Mouse (Mus musculus) retina, embryonic 14.5 days (tissue): ENCODE data around the gene Mpdz.
A peak's percentile ranks its signal among the peaks of the same experiment; 100 is the strongest.

ENCODE experiments used
- DNase-seq: peaks from one replicate; pipeline ENCODE4 v3.0.0-alpha.2; 2015; ENCODE audit warnings: low spot score

The Mpdz gene

DNA sequence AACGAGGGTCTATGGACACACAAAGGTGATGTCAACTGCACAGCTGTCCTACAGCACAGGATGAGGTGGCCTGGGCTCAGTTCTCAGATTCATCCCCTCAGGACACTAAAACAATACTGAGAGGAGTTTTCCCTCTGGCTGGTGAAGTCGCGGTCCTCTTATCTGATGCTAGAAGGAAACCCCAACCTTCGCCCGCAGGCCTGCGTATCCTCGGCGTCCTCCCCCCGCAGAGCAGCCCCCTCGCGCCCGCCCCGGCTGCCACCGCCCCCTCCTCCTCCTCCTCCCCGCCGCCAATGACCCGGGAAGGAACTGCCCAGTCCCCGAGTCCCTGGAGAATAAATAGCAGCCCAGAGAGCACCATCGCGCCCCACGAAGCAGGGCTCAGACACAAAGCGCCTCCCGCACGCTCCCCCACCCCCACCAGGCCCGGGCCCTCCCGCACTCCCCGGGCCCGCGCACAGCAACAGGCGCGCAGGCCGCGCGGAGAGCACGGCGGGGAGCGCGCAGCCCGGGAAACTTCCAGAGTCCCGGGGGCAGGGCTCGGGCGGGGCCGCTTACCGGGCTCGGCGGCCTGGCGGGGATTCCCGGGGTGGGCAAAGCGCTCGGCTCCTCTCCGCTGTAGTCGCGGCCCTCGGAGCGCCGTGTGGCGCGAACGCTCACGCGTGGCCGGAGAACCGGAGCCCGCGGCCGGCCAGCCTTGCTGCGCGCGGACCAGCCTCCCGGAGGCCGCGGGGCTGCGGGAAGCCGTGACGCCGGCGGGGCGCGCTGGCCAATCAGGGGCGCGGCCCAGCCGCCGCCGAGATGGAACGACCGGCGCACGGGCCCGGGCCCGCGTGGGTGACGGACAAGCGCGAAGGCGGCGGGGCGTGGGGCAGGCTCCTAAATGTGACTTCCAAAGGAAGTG lies at the start of gene Mpdz:
TSS of gene Mpdz (minus strand) at position 738 of the 904 bp plus-strand sequence.
- peak; percentile 76 for DNase-seq

DNA sequence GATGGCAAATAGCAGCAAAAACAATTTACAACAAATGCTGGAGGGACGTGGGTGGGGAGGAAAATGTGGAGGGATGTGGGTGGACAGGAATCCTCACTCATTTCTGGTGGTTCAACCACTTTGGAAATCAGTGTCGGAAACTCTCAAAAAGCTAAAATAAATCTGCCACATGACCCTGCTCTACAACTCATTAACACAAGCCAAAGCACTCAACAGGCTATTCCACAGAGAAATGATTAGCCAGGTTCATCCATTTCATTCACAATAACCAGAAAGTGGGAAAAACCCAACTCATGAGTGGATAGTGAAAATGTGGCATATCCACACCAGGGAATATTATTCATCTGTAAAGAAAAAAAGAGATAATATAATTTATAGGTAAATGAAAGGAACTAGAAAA lies 47.9 kb upstream of the Mpdz start:
- no peak for DNase-seq

DNA sequence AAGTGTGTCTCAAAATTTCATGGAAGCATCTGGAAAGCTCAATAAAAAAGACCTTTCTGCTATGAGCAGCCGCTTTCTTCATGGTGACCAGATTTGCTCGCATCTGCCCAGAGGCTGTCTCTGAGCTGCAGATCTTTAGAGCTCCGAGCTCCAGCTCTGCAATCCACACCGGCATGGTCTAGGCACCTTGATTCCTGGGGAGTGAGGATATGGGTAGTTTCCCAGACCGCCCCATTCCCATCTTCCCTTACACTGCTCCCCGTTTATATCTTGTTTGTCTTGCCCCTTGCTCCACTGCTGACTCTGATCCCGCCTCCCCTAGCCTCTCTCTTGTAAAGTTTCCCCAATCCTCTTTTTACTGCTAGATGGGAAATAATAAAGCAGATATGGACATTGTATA lies 42.0 kb upstream of the Mpdz start:
- DNase-seq: no peak

DNA sequence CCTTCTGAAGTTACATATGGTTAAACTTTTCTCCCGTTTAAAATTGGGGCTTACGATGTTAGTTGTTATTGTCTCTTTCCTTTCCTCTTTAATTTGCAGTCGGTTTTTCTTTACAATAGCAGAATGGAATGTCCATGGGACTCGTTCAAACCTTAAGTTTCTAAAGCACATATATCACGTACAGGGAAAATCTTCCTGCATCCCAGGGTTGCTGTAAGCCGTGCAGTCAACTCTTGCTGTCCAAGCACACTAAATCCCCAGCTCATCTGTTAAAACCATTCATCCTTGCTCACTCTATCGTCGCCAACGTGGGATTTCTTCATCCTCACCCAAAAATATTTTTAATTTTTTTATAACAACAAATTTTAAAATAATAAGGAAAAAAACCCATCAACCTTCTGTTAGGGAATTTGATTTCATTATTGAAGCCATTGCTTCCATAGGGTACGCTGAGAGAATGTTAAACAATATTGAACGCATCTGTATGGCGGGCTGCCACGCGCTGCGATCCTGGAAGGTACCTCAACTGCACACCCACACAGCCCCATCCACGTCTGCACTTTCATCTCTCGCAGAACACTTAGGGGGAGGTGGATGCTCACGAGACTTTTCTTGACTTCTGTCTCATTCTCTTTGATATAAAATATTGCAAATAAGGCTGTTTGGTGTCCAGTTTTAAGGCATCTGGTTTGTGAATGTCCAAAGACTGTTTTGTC lies 41.4 kb upstream of the Mpdz start:
- DNase-seq: no peak

DNA sequence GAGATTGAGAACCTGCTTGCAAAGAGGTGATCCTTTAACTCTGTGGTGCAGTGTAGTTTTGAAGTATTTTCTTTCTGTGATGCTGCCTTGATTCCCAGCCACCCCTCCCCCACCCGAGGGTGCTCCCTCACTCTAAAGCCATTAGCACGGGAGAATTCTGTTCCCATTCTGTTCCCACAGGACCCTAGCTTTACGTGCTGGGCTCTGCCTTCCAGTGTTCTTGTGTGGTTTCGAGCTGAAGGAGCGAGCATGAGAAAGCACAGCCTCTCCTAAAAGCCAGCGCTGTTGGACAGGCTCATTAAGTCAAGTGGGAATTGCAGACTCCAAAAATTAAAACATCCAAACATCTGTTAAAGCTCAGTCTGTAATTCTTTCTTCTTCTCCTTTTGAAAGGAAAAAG lies 40.5 kb upstream of the Mpdz start:
- DNase-seq: peak; percentile 19

DNA sequence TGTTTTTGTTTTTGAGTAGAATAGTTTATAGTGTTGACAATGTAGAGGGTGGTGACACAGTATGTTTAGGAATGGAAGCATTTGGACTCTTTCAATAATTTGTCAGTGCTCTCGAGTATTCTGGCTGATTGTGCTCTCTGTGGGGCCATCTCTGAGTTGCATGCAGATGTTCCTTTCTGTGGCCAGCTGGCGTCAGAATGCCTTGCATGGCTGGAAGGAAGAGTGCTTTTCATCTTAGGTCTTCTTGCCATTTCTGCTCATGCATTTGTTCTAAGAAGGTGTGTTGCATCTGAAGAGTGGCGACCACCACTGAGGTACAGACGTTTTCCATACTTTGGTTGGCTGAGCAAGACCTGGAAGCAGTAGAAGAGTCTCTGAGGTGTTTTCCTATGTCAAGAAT lies 24.2 kb upstream of the Mpdz start:
- DNase-seq: no peak

DNA sequence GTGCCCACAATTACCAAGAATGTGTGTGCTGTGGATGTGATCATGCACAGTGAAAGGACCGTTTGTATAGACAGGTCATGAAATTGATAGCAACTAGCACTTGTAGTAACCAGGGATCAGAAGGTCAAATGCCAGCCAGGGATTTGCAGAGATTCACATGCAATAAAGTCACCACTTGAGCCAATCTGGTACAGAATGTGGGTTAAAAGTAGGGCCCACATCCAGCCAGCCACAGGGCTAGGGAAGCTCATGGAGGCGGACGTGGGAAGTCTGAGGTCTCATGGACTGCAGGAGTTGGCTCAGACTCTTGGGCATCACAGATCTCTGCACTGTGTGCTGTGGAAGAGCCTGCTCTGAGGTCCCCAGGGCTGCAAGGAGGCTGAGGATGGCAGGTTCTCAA lies 22.6 kb upstream of the Mpdz start:
- no peak for DNase-seq

DNA sequence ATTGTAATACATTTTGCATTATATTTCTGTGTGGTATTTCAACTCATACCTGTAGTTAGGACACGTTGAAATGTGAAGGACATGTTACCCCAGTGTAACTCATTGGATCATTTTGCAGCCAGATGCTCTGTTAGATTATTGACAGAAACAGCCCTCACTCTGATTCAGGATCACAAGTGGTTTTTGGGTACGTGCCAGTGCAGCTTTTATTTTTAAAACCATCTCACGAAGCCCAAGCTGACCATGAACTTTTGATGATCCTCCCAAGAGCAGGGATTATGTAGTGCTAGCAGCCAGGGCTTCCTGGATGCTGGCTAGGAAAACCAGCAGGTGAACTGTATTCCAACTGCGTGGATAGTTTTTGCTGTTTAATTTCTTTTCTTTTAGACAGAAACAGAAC lies 19.6 kb upstream of the Mpdz start:
- DNase-seq: no peak

DNA sequence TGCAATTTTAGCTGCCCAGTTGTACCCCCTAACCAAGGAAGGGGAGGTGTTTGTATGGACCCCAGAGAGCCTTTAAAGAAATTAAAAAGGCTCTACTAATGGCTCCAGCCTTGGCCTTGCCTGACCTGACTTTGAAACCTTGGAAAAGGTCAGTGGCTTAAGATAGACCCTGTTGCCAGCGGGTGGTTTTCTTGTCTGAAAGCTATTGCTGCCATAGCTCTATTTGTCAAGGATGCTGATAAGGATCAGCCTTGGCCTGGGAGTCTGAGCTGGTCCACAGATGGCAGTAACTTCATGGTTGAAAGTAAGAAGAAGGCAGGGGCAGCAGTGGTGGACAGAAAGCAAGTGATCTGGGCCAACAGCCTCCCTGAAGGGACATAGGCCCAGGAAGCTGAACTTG lies 16.3 kb upstream of the Mpdz start:
- DNase-seq: no peak

DNA sequence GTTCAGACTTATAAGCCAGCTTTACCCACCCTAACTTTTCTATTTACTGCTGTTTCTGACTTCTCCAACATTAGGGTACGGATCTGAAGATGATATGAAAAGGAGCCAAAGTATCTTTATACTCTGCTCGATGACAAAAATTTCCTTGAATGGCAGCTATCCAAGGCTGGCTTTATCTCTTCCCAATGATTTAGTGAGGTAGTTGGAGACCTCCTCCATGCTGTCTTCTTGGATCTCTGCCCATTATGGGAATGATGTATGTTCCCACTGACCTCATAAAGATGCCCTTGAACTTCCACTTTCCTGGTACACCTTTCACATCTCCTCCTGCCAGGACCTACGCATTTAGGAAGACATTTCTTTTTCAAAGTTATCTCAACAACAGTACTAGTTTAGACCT lies 11.2 kb upstream of the Mpdz start:
- no peak for DNase-seq

DNA sequence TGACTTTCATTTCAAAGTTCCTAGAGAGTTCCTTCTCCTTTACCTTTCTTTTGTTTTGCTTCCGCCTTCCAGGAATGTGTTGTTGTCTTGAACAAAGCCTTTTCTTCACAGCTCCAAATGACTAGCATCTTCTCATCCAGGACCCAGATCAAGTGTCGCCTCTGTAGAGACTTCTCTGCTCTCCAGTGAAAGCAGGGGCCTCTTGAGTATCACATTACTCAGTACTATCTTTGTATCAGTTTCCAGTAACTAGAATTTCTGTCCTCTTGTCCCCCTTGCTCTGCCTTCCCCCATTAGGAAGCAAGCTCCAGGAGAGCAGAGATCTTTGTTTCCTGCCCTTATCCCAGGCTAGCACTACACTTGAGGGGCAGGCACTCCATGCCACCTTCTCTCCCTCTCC lies 9.6 kb upstream of the Mpdz start:
- DNase-seq: no peak

DNA sequence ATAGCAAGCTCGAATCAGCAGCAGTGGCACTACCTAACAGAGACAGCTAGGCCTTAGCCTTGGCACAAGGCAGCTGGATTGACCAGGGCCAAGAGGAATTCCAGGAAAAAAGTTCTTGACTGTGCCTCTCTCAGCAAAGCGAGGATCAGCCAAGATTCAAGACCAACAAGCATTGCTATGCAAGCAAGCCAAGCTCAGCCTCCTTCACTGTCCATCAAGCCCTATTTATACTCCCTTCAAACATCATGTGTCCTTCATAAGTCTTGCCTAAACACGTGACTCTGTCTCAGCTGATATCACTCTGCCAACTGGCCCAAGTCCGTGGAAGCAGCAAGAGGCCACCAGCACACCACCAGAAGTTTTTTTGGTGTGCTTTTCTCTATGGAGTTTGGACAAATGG lies 6.8 kb upstream of the Mpdz start:
- DNase-seq: no peak

DNA sequence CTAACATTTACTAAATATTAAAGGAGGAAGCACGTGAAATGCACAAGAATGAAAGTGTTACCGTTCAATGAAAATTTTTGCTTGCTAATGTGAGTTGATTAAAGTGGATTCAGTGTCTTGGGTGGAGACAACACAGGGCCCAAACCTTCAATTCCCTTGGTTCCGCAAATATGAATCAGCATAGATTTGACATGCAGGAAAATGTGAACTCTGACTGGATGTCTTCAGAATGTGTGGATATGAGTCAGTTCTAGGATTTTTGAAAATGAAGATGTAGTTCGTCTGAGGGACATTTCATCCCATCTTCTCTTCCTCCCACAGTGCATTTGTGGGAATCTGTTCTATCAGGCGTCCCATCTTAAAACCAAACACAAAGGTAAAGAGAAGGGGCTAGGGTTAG lies 951 bp upstream of the Mpdz start:
- DNase-seq: no peak

DNA sequence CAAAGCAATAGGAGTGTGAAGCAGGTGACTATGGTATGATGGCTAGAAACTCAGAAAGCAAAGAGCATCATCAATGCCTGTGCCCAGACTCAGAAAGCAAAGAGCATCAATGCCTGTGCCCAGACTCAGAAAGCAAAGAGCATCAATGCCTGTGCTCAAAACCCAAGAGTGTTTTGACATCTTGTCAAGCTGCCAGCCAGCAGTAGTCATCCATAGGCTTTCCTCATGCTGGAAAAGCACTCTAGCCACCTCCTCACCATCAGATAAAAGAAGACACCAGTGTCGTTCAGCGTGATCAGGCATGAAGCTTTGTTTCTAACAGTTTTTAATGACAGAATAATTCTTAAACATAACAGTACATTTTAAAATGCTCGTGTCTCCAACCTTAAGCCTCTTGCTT lies 8.7 kb downstream of the Mpdz start:
- DNase-seq: no peak

DNA sequence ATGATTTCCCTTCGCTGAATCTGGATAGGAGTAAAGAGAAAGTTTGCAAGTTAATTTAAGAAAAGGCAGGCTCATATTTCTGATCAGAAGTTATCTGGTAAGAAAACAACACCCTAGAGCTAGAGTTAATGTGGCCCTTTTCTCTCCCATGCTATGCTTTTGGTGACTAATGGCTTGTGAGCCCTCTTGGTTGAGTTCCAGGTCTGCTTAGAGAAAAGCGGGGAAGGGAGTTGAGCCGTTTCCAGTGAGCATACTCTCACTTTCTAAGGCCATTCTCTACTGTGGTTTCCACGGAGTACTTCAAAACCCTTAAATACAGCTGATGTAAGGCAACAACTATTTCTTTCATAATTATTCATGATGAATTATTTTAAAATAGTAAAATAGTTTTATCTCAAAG lies 11.8 kb downstream of the Mpdz start:
- no peak for DNase-seq

DNA sequence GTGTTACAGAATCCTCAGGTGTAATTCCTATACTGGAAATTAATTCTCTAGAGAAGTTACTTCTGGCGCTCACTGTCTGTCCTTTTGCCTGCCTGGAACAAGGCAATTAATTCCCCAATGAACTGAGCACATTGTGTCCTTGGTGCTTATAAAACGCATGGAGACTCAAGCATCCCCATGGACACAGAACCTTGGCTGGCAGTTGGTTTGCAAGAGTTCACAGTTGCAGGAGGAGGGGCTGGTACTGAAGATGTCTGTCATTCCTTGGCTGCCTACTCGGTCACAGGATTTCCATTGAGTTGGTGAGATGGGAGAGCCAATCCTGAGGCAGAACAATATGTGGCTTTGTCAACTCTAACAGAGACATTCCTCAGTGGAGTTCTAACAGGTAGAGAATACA lies 12.5 kb downstream of the Mpdz start:
- DNase-seq: no peak

DNA sequence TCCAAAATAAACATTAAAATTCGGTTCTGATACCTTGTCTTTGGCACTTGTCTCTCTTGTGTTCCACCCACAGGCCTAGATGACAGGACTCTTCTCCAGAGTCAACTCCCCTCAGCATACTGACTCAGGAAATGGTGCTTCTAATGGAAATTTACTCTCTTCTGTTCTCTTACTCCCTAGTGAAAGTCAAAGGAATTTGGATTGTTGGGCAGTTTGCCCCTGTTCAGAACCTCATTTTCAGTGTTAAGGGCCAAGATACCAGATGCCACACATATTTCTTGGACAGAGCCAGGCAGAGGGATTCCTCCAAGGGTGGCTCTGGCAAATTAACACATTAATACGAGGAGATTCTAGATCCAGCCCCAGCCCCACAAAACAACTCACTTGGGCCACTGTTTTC lies 12.9 kb downstream of the Mpdz start:
- no peak for DNase-seq

DNA sequence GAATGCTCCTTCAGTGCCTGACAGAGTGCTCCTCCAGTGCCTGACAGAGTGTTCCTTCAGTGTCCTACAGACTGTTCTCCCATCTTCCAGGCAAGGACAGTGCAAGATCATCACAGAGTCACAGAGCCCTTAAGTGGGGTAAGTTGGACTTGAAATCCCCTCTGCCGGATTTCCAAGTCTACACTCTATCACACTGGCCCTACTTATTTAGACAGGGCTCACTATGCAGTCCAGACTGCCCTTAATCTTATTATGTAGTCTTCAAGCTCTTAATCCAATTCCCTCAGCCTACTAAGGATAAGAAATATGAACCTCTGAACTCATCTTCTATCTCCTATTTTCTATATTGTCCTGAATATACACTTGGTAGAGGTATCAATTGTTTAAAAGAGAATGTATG lies 19.1 kb downstream of the Mpdz start:
- no peak for DNase-seq

DNA sequence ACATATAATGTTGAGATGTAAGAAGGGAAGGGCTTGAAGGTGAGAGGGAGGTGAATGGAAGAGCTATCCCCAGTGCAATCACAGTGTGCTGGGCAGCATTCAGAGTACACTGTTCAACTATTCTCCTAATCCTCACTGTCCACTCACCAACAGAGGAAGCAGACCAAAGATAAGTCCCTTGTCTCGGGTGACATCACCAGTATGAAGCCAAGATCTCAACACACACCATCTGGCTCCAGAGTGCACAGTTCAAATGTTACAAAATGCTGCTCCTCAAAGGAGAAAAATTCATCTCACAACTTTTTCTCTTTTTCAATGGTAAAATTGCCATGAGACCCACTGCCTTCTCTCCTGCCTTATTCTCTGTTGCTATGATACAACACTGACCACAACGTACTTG lies 21.0 kb downstream of the Mpdz start:
- DNase-seq: no peak

DNA sequence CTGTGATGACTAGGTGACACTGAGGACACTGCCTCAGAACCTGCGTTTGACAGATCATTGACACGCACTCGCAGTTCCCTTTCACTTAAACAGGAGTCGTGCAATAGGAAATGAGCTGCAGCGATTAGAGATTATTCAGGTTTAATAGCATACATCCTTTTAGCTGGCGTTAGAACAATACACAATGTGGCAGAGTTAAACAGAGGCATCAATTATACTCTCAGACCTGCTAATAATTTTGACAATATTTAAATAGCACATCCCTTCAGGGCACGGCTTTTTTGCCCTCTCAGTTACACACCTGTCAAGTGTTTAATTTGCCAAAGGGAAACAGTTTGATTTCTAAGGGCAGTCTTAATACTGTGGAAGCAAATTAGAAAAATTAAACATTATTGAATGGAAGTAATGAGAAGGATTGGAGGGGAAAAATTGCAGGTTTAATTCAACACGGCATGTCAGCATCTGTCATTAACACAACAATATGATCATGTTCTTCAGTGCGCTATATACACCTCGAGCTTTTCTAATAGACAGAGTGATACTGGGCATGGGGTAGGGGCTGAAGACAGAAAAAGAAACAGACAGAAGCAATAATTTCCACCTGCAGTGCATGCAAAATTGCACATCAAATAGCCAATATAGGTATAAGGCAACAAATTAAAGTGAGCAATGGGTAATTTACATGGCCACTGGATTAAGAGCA lies 27.1 kb downstream of the Mpdz start:
- DNase-seq: no peak

DNA sequence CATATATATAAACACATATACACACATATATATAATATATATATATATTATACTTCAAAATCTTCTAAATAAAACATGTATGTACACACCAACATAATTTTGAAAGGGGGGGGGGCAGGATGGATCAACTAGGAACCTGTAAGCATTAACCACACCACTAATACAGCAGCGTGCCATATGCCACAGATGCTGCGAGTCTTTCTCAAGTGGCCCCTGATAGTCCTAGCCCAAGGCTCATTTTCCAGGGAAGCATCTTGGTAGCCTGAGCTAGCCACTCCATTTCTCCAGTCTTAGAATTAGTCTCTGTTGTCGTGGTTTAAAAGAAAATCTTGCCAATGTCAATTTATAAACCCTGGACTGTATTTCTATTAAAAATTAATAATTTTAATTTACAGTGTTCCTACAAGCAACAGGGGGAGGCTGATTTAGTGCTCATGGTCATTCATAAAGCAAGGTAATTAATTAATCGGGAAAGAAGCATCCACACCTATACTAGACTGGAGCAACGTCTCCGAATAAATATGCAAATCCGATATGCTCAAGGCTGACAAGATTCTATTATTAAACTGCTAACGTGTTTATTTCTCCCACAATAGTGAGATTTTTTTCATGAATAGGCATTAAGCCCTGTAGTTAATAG lies 27.8 kb downstream of the Mpdz start:
- DNase-seq: no peak

DNA sequence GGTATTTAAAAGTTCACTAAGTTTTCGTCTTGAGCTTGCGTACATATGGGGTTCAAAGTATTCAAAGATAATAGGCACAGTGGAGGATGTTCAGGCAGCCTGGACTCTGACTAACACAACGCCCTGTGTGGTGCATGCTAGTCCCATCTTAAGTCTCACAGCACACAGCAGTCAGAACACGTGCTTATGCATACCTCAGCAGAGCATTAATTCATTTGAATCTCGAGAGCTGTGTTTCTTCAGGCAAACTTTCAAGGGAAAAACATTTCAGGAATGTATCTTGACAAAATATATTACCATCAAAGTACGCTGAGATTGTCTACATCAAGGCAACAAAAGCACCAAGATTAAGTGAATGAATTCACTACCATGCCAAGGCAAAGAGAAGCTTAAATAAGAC lies 45.7 kb downstream of the Mpdz start:
- DNase-seq: no peak

DNA sequence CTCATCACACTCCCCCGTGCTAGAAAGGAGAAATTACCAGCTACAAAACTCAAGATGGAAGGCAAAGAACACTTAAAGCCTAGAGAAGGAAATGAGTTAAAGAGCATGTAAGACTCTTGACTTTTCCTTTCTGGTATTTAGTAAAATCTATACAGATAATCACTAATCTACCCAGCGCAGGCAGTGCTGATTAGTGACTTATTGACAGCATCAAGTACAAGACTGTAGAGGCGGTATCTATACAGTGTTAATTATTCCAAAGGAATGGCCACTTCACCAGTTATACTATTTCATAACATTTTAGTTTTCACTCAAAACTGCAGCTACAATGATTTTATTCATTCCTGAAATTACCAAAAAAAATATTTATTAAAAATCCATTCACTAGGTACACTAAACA lies 49.7 kb downstream of the Mpdz start:
- DNase-seq: no peak
